Mouse (Mus musculus): ENCODE measurements around the gene Meaf6. TPM values are rescaled to one million over a fixed set of nuclear protein-coding genes. Genes with fewer than 3 reads are reported as not detected.

The Meaf6 gene
- 10 to 100 TPM; 13.3 to 20.8 (median 19.9) TPM for total RNA-seq (2022)

DNA sequence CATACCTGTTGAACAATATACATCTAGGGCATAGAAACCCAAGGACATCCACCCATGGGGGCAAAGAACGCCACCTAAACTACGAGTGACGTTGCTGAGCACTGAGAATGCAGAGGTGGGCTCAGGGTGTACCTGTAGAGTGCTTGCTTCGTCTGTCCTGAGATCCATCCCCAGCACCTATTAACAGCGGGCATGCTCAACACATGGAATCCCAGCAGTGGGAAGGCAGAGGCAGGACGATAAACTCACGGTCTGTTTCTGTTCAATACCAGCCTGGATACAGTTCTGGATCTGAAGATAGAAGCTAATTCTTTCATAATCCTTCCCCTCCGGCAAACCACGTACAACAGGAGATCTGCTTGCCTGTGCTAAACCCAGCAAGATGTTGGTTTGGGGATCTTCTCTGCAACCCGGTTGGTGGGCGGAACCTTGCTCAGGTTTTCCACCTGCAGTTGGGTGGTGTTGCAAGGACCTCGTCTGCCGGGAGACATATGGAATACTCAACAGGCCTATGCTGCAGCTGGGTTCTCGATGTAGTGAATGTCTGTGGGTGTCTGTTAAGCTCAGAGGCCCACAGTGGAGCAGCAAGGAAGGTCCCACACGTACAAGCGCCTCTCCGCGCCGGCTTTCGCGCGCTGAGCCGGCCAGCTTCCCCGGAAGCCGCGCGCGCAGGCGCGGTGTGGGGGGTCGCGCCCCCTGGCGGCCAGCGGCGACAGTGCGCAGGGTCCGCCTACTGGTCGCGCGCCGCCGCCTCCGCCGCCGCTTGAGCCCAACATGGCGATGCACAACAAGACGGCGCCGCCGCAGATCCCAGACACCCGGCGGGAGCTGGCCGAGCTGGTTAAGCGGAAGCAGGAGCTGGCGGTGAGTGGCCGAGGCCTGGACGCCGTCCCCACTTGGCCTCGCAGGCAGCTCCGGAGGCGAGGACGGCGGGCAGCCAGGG, at the start of gene Meaf6:
Gene Meaf6 (plus strand): TSS at position 732 of the 943 bp plus-strand sequence.
- DNase-seq (ENCODE audit: low spot score), result peak; percentile 87

DNA sequence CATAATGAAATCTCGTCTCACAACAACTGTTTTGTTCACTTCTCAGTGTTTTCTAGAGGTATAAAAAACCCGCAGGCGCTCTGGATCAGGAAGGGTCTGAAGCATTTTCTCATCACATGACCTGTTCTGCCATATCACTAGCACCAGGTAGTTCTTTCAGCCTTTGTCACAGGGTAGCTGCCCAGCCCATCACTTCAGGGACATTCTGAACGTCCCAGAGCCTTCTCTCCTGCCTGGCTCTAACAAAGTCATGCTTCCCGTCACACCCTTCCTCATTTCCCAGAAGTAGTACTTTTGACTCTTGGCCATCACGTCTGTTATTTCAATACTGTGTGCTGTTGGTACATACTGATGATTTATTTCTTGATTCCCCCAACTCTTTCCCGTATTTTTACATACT, 40.5 kb upstream of the Meaf6 start:
- DNase-seq (ENCODE audit: low spot score), result peak; percentile 33

DNA sequence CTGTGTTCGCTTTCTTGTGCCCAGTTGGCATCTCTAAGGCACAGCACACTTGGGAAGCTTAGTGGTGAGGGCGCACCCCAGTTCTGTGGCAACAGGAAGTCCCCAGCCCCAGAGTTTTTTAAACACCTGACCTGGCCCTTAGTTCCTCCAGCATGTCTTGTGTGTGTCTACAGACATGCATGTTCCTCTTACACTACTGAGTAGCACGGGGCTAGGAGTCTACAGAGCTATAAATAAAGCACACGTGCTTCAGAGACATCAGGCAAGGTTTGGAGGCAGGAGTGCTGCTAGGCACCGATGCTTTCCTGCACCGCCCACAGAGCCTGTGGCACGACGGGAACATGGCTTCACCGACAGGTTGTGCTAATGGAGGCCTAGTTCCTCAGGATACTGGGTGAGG, 29.5 kb upstream of the Meaf6 start:
- DNase-seq (ENCODE audit: low spot score), result no peak

DNA sequence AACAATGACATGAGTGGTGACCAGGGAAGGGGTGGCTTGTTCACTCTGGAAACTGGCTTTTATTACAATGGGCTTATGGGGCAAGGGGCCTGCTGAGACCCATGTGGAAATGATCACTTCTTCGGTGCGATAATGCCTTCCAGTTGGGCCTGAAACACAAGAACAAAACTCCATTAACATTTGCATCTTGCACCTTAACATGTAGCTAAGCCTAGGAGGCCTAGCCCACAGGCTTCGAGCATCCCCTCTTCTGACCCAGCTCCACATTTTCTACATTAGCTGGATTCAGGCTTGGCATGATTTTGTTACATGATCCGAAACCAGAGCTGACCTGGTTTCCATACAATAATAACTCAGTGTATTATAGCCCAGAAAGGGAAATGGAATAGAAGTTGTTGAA, 28.5 kb upstream of the Meaf6 start:
- DNase-seq (ENCODE audit: low spot score), result no peak

DNA sequence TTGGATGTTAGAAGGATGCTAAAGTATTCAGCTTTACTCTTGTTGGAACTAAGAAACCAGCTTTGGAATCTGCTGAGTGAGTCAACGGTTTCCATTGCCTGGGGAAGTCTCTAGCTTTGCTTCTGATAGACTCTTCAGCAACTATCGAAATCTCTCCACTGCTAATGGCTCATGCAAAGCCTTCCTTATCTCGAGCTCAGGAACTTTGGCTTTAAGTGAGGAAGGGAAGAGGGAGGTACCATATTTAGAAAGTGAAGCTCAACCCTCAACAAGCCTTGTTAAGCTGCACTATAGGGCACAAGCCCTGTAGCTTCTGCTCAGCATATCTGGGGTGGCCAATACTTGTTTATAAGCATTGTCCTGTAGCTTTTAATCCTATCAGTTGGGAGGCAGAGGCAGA, 27.7 kb upstream of the Meaf6 start:
- no peak for DNase-seq (ENCODE audit: low spot score)

DNA sequence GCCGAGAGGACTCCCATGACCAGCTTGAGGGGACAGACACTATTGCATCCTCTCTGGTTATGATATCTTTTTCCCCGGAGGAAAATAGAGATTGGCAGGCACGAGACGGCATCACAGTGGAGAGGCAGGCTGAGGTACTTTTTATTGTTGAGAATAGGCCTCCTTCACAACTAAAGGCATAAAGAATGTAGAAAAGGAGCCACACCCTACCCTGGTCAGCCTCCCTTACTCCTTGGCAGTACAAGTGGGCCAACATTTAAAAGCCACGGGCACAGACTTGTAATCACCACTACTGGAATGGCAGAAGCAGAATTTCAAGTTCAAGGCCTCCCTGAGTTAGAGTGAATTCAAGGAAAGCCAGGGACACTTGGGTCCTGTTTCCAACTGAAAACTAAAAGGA, 26.9 kb upstream of the Meaf6 start:
- no peak for DNase-seq (ENCODE audit: low spot score)

DNA sequence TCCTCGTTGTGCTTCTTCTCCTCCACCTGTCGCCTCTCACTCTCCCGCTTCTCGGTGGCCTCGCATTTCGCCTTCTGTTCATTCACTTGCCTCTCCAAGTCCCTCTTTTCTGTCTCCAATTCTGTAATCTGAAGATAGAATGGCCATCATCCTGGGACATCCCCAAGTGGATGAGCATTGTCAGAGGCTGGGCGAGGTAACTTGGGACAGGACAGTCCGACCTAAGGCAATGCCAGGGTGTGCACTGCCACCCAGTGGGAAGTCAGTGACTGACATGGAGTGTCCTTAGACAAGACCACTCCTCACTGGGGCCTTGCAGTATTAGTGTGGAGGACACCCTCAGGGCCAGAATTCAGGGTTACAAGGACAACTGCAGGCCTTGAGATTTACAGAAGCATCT, 25.9 kb upstream of the Meaf6 start:
- DNase-seq (ENCODE audit: low spot score), result peak; percentile 25

DNA sequence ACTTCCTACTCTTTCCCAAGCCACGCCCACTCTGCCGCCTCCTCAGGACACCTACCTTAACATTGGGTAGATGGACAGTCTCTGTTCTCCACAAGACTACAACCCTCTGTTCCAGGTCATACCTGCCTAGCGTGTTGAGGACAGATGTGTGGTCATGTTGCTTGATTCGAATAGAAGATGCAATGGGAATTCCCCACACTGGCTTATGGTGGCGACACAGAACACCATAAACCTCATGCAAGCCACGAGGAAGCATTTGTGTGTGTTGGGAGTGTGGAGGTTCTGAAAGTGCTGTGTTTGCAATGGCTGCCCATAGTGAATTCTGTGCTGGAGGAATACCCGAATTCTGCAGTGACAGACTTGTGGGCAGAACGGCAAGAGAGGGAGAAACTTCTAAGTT, 21.1 kb upstream of the Meaf6 start:
- no peak for DNase-seq (ENCODE audit: low spot score)

DNA sequence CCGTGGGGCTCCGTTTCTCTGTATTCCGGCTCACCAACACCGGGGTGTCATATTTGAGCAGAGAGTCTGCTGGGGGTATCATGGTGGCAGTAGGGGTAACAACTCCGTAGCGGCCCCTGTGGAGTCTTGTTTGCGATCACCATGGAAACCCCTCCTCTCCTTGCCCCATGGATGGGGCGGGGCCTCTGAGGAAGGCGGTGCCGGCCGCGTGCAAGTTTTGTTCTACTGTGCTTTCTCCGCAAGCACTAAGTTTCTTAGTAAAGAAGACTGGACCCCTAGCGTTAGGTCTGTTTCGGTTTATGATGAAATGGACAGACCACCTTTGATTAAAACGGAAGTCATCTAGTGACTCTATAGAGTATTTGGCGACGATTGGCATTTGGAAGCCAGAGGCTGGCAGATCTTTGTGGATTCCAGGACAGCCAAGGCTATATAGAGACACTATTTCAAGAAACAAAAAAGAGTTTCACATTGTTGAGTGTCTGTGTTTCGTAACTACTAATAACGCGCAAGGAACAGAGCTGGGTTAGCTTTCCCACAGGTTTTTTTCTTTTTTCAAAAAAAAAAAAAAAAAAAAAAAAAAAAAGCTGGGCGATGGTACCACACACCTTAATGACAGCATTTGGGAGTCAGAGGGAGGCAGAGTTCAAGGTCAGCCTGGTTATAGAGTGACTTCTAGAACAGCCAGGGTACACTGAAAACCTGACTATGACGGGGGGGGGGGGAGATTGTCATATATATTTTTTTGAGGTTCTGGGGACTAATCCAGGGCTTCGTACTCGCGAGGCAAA, 19.2 kb upstream of the Meaf6 start, which contains the start of gene Dnali1:
Gene Dnali1 (minus strand): TSS at position 187 of the 791 bp plus-strand sequence.
- peak; percentile 56 for DNase-seq (ENCODE audit: low spot score)

DNA sequence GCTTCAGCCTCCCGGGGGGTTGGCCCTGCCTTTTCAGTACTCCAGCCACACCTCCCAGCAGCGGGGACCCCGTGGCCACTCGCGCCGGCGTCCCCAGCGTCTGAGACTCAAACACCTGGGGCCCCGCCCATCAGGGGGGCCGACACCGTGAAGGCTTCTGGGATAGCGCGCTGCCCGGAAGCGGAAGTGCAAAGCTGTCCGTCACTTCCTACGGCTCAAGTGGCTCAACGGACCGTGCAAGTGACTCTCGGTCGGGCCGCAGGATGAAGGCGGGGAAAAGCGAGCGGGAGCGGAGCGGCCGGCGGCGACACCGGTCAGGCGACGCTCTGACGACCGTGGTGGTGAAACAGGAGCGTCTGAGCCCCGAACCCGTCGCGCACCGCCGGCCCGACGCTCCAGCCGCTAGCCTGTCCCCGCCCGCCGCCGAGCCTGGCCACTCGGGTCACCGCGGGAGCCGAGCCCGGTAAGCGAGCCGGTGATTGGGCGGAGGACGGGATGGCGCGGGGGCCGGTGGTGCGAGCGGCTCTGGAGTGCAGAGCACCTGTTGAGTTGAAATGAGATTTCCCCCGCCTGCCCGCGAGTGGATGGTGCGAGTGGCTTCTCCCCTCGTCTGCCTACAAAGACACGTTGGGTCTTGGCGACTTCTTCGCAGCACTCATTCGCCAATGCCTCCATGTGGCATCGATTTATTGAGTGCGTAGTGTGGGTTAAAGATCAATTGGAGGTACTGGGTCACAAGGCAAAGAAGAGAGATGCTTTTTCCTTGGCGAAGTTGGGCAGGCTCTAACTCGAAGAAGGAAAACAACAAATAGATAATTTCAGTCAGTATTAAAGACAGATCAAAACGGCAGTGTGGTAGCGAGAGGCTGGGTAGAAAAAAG, 18.2 kb upstream of the Meaf6 start, which contains the start of gene Snip1:
Gene Snip1 (plus strand): TSS at position 183 of the 881 bp plus-strand sequence.
- peak; percentile 96 for DNase-seq (ENCODE audit: low spot score)

DNA sequence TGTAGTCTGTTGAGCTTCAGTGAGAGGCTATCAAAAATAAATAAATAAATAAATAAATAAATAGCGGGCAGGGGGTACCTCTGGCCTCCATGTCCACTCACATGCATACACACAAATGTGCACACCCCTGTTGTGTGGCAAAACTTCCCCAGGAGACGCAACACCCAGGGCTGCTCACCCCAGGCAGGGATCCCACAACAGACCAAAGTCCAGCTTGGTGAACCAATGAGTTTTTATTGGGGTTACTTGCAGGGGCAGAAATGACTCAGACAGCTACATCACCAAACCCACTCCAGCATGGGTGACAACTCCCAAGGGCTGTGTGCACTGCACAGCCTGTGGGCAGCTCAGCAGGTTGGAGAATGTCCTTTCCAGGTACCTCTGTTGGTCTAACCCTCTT, 7.2 kb upstream of the Meaf6 start:
- DNase-seq (ENCODE audit: low spot score), result no peak

DNA sequence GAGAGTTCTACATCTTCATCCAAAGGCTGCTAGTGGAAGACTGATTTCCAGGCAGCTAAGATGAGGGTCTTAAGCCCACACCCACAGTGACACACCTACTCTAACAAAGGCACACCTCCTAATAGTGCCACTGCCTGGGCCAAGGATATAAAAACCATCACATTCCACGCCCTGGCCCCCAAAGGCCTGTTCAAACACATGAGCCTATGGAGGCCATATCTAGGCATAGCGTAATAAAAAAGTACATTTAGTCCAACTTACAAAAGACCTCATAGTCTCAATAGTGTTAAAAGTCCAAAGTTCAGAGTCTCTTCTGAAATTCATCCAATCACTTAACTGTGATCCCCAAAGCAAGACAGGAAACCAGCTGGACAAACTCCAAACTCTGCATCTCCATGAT, 6.2 kb upstream of the Meaf6 start:
- no peak for DNase-seq (ENCODE audit: low spot score)

DNA sequence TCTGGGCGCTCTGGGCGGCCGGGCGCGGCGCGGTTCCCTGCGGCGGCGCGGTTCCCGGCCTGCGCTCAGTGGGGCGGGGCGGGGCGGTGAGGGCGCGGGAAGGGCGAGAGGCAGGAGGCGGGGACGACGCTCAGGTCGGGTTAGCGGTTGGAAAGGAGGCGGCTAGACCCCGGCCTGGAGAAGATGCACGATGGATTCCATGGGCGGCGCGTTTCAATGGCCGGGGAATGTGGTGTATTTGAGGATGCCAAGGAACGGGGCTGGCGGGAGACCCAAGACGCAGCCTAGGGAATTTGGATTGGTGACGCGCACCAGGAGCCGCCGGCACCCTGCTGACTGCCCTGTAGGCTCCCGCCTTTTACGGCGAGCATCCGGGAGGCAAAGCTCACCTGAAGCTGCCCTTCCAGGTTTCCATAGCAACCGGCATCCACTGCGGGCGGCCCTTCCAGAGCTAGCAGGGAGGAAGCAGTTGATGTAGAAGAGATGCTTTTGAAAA, 460 bp downstream of the Meaf6 start:
- DNase-seq (ENCODE audit: low spot score), result no peak

DNA sequence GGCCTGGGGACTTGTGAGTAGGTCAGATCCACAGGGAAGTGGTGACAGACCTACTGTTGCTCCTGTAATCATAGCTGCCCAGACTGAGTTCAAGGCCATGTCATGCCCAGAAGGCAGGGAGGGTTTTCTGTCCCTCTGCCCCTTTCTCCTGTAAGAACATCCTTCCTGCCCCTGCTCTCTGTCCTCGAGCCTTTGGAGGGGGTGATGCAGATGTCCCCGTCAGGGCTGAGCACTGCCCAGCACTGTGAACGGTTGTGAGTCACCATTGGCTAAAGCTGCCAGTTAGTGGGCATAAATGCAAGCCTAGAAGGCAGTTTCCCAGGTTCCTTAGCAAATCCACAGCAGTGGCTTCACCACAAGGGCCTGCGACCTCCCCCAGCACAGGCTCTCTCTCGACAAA, 8.1 kb downstream of the Meaf6 start:
- DNase-seq (ENCODE audit: low spot score), result no peak

DNA sequence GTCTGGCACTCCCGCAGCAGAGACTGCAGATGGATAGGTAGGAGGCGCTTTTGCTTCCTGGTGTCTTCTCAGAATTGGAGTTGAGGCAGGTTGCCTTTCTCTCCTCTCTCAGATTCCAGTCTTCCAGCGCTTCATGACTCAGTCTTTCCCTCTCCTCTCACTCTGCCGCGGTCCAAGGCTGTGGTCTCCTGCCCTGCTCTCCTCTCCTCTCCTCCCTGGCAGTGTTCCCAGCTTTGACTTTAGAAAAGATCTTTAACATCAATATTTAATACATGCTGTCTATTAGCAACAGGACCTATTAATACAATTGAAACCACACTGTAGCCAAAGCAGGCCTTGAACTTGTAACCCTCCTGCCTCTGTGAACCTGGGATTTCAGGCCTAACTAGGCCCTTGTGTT, 11.1 kb downstream of the Meaf6 start:
- no peak for DNase-seq (ENCODE audit: low spot score)

DNA sequence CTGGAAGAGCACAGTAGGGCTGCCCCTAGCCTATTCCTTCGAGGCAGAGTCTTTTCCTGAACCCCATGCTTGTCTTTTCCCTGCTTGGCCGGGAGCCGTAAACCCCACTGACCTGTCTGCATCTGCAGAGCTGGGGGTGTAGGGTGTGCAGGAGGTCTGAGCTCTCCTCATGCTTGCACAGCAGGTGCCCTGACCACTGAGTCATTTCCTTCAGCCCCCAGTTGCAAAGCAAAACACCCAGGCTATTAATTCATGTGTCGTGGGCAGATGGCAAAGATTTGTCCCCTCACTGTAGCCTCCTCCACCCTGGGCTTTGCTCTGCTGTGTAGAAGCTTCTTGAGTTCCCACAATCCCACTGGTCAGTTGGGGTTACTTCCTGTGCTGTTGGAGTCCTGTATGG, 12.5 kb downstream of the Meaf6 start:
- DNase-seq (ENCODE audit: low spot score), result no peak

DNA sequence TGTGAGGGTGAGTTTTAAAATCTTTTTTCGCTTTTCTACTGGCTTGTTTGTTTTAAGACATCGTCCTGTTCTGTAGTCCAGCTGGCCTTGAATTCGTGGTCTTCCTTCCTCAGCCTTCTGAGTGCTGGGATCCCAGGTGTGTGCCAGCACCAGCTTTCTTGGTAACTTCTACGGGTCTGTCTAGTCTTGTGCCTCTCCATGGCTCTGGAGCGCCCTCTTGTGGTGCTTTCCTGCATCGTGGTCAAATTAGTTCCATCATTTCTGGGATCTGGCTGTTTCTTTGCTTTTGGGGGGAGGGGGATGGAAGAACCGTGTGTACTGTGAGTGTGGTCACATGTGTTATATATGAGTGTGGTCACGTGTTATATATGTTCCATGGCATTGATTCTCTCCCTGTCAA, 14.5 kb downstream of the Meaf6 start:
- DNase-seq (ENCODE audit: low spot score), result peak; percentile 78

DNA sequence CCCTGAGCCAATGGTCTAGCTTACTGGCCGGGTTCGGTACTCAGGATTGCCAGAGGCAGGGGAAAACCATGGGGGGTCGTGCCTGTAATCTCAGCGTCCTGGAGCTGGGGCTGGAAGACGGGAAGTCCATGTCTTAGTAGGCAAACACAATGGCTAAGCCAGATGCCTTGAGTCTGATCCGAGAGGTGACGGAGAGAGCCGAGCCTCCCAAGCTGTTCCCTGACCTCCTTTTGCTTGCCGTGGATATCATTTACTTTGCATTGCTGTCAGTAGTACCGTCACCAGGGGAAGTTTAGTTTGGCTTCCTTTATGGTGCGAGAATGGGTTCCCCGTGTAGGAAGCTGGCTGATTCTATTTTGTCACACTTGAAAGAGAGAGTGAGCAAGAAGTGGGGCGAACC, 16.4 kb downstream of the Meaf6 start:
- no peak for DNase-seq (ENCODE audit: low spot score)

DNA sequence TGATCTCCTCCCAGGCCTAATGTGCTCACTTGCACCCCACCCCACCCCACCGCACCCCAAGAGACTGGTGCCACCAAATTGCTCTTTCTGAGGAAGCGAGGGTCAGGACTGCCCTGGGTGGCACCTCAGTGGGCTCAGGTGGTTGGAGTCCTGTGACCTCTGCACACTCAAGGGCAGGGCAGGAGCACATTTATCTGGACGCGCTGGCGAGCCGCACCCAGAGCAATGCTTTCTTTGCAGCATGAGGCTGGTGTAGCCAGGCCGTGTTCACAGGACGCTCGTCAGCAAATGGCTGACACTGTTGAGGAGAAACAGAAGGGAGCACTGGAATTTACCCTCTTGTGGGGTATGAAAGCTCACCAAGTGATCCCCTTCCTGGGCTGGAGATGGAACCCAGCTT, 20.4 kb downstream of the Meaf6 start:
- no peak for DNase-seq (ENCODE audit: low spot score)

DNA sequence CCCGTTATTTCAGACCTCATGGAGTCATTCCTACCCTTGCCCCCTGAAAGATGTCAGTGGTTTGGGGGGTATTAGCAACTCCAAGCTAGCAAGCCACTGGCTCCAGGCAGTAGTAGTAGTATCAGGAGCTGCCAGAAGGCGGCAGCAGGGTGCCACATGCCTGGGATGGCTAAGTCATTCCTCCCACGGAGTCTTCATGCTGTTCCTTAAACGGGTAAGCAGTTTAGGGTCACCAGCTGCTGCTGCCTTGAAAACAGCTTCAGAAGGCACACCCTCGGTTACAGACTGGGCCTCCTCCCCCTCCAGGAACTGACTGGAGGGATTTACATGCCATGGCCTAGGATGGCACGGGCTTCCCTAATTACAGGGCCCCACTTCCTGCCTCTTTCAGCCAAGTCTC, 29.7 kb downstream of the Meaf6 start:
- peak; percentile 82 for DNase-seq (ENCODE audit: low spot score)

DNA sequence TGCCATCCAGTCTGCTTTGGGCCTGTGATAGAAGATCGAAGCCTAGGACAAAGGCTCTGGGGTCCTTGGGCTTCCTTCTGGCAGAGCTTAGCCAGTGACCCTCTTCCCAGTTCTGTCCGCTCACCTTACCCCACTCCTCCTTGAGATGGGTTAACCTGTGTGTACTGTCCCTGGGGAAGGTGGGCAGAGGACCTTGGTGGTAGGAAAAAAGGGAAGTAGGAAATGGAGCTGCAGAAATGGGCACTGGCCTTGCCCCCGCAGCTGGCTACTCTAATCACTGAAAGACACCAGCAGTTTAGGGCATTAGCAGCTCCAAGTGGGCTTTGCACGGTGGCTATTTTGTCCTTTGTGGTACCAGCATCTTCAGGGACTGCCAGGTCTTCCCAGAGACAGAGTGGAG, 30.1 kb downstream of the Meaf6 start:
- DNase-seq (ENCODE audit: low spot score), result no peak

DNA sequence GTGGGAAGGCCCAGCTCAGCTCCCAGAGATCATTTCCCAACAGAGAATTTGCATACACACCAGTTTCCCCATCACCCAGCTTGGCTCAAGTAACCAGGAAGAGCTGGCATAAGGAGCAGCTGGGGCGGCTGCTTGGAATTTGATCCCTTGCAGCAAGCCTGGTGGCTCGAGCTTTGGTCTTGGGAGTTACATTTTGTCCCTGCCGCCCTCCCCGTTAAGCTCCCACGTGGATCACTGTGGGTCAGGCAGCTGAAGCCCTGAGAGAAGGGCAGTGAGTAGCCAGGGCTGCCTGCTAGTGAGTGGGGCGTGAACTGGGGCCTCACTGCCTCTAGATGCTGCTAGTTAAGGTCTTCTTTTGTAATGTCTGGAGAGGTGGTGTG, 30.8 kb downstream of the Meaf6 start:
- no peak for DNase-seq (ENCODE audit: low spot score)

Data from heart, adult 8-10 months (tissue).